Mouse (Mus musculus) frontal cortex, postnatal 25 days (tissue): Measurements from ENCODE around the gene Clasrp.
A peak's percentile ranks its signal among the peaks of the same experiment; 100 is the strongest.
"Not testable (repeated sequence)": the region's sequence is repeated elsewhere in the genome, so short reads cannot be mapped to it uniquely, and the experiment has no call there.

Experiments
- DNase-seq, 2 experiments: peaks; one replicate each; pipeline ENCODE4 v3.0.0; 2022; ENCODE audit warnings: low spot score in 2 of 2

The Clasrp gene

GRCm38 (mm10) chr7:19609641-19610332 is 5.5 kb upstream of the Clasrp start:
- DNase-seq = no peak

- no peak for DNase-seq
Measured at GRCm38 (mm10) chr7:19607291-19607690, 3.0 kb upstream of the Clasrp start.

DNA sequence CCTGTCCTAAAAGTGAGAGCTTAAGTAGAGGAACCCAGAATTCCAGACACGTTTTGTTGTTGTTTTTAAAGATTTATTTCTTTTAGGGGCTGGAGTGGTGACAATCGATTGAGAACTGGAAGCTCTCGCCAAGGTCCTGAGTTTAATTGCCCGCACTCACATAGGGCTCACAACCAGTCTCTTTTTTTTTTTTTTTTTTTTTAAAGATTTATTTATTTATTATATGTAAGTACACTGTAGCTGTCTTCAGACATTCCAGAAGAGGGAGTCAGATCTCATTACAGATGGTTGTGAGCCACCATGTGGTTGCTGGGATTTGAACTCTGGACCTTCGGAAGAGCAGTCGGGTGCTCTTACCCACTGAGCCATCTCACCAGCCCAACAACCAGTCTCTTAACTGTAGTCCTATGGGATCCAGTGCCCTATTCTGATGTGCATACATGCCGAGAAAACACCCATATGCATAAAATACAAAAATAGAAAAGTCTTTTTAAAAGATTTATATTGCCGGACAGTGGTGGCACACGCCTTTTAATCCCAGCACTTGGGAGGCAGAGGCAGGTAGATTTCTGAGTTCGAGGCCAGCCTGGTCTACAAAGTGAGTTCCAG is 424 bp upstream of the Clasrp start:
- DNase-seq = not testable (repeated sequence)

GRCm38 (mm10) chr7:19603055-19603454 is 1.2 kb downstream of the Clasrp start:
- DNase-seq = no peak

DNA sequence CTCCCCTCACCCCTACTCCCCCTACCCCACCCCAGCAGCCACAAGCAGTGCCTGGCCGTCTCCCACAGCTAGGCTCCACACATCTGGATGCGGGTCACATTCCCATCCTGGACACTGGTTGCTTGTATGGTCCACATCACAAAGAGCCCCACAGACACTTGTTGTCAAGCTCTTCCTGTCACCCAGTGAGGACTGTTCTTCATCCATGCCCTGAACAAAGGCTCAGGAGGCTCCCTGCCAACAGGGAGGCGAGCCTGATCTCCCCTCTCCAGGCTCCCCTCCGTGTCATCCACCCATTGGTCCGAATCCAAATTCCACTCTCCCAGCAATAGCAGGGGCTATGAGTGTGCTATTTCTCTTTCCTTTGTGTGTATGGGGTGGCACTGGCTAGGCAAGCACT is 3.7 kb downstream of the Clasrp start:
- no peak for DNase-seq

DNA sequence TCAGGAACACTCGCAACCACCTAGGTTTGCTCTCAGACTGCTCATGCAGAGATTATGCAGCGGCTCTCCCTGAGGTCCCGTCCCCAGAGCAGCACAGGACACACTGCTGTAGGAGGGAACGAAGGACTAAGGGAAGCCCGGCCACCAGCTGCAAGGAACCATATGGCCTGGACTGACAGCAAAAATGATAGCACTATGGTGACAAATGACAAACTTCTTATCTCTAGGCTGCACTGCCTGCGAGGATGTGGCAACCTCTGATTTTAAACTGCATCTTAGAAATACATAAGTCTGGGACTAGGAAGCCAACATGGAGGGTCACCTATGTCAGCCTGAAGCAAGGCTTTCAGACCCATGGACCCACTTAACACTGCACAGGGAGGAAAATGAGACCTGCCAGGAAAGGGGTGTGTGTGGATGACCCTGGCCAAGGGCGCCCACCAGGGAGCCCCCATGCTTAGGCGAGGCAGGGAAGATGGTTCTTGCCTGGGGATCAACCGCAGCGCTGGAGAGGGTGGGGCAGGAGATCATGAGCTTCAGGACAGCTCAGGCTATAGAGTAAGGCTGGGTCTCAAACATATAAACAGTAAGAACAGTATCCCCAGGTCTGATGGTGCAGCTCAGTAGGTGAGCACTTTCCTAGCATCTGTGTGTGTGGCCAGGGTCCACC is 11.1 kb downstream of the Clasrp start:
- no peak for DNase-seq

- peak; percentile 47 to 60 for DNase-seq
Measured at GRCm38 (mm10) chr7:19589917-19590316, 14.4 kb downstream of the Clasrp start.

DNA sequence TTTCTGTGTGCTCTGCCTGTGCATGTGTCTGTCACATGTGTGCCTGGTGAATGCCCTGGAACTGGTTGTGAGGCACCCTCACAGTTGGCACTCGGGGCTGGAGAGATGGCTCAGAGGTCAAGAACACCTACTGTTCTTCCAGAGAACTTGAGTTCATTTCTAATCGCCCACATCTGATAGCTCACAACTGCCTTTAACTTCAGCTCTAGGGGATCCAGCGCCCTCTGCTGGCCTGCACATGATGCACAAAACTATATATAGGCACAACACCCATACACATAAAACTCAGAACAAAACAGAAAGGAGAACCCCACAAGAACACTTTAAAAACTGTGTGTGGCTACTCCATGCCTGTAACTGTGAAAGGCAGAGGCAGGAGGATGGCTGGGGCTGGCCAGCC is 15.1 kb downstream of the Clasrp start:
- DNase-seq = peak; percentile 34 to 47

DNA sequence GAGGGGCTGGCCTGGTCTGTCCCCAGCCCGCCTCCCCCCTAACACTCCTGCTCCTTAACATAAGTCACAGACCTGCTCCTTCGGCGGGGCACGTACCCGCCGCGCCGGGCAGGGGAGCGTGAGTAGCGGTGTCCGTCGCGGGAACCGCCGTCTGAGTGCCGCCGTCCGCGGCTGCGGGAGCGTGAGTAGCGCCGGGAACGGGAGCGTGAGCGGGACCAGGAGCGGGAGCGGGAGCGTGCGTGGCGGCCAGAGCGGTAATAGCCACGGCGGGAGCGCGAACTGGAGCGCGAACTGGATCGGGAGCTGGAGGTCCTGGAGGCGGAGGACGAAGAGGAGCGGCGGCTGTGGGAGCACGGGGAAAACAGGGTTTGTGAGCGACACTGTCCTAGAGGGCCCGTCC is 18.0 kb downstream of the Clasrp start:
- no peak for DNase-seq

DNA sequence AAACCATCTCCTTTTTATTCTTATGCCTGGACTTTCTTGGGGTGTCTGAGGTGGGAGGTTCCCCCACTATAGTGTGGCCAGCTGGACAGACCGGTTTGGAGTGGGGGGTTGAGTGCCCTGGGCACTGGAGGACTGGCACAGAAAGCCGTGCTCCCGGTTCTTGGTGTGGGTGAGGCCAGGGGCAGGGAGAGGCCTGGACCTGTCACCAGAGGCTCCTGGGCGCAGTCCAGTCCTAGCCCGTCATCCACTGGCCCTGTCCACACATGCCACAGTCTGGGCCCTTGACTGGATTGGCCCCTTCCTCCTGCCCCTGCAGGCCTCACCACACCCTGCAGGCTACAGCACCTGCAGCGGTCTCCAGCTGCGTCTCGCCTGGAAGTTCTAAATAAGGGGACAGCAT is 23.7 kb downstream of the Clasrp start:
- no peak for DNase-seq

DNA sequence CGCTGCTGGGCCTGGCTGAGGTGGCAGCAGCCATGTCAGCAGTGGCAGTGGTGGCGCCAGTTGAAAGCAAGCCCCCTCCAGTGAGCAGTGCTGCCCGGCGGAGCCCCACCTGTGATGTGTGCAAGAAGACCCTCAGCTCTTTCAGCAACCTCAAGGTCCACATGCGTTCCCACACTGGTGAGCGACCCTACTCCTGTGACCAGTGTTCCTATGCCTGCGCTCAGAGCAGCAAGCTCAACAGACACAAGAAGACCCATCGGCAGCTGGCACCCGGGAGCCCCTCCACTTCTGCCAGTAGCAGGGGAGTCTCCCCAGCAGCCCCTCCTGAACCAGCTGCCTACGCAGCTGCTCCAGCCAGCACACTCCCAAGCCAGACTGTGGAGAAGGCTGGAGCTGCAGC is 24.5 kb downstream of the Clasrp start:
- no peak for DNase-seq

- no peak for DNase-seq
Measured at GRCm38 (mm10) chr7:19578436-19578835, 25.9 kb downstream of the Clasrp start.

GRCm38 (mm10) chr7:19577877-19578414 is 26.3 kb downstream of the Clasrp start:
- DNase-seq = no peak

GRCm38 (mm10) chr7:19577141-19577852 is 27.0 kb downstream of the Clasrp start, which contains the start of the genes Zfp296 and Gemin7:
Gene Zfp296, plus strand, starts transcription at chr7:19577287.
Gene Gemin7, minus strand, starts transcription at chr7:19577595.
- DNase-seq = no peak

- DNase-seq = no peak
Measured at GRCm38 (mm10) chr7:19575559-19575958, 28.7 kb downstream of the Clasrp start.

GRCm38 (mm10) chr7:19573776-19574140 is 30.5 kb downstream of the Clasrp start:
- no peak for DNase-seq

DNA sequence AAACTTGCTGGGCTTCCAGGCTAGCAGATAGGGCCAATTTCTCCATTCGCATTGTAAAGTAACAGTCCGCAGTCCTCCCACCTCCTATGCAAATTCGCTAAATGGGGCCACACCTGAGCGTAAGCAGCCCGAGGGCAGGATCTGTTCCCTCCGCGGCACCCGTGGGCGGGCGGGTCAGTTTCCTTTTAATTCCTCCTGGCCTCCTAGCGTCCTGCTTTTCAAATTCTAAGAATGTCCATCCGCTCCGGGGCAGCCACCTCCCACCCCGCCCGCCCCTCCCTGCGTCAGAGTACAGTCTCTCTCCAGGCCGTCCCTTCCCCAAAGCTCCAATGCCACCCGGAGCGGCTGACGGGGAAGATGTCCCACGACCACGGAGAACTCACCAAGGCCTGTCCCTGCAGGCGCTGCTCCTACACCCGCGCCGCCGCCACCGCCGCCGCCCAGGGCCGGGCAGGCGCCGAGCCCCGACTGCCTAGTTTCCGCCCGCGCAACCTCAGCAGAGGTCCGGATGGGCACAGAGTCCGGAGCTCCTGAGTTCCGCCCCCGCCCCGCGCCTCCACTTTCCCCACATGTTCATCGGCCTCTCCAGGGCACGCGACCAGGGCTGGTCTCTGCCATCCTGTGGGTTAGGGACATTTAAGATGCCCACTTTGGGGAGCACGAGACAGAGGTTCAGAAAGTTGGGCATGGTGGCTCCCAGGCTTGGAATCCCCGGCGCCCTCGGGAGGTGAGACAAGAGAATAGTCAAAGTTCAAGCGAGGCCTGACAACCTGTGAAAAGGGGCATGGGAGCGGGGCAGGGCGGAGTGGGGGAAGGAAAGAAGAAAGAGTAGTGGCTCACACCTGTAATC is 31.1 kb downstream of the Clasrp start:
- DNase-seq = peak; percentile 54 to 60

DNA sequence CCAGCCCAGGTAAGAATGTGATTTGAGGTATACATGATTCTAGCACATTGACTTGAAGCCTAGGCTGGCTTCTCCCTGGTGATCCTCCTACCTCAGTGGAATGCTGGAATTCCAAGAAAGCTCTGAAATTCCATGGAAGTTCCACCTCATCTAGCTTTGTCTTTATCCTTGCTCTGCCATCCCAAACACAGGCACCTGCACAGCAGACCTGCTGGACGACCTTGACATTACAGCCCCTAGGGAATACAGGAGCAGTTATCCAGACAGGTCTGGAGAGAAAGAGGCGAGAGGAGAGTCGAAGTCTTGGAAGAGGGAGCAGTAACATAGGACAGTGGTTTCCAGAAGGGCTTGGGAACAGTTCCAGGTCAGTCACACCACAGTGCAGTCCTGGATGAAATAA is 34.6 kb downstream of the Clasrp start:
- no peak for DNase-seq

GRCm38 (mm10) chr7:19567426-19567825 is 36.9 kb downstream of the Clasrp start:
- no peak for DNase-seq

DNA sequence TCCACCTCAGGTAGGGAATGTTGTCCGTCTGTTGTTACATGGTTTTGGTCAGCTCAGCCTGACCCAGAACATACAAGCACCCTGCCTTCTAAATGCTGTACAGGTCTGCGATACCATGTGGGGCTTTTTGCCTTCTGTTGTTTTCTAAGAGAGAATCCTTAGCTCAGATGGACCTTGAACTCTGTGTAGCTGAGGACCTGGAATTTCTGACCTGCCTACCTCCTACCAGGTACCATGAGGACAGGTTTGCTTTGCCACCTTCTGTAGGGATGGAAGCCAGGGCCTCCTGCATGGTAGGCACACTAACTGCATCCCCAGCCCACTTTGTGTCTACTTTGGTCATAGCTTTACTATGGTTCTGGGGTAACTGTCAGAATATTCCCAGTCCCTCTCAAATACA is 38.5 kb downstream of the Clasrp start:
- DNase-seq = no peak

- DNase-seq = no peak
Measured at GRCm38 (mm10) chr7:19564455-19564854, 39.8 kb downstream of the Clasrp start.
